Mouse (Mus musculus): Measurements from ENCODE around the gene Mfsd14a. TPM values are rescaled to one million over a fixed set of nuclear protein-coding genes. Genes with fewer than 3 reads are reported as not detected.
A peak's percentile ranks its signal among the peaks of the same experiment; 100 is the strongest.
"Not testable (repeated sequence)": the region's sequence is repeated elsewhere in the genome, so short reads cannot be mapped to it uniquely, and the experiment has no call there.

Mfsd14a gene
- total and polyA plus RNA-seq, 2 experiments, result 14.3 to 34.4 TPM

DNA sequence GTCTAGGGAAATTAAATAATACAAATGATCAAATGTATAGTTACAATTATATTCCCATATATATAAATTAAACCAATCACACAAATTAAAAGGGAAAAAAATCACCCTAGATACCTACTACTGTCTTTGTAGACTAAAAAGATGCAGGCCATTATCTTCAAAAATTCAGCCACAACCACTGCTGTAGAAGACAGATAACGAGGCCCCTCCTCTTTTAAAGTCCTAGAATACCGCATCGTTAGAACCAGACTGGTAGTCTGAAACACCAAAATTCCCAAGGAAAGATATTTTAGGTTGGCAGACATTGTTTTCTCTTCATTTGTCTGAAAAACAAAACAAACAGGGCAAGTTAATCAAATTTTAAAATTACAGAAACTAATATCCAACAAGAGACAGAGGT, 31.8 kb upstream of the Mfsd14a start:
- Histone ChIP-seq H3K4me1 (ENCODE audit: control insufficient read depth, insufficient read depth, low read length) (peaks cover 1% of the 10 kb centered on the region; the same call in 1 of the 2 replicates), H3K9ac (ENCODE audit: low read depth, low read length) (no peak overlapping the region), H3K4me3 (ENCODE audit: insufficient read depth, low read depth, low read length) (no peak overlapping the region), H3K27ac (replicated peaks; ENCODE audit: insufficient read depth, low read depth, low read length) (no peak overlapping the region), H3K79me2 (ENCODE audit: control insufficient read depth, insufficient read depth, low read length) (peaks cover 5% of the 10 kb centered on the region; the same call in 1 of the 2 replicates), H3K27me3 (ENCODE audit: control insufficient read depth, insufficient read depth, low read length) (no peaks in the 10 kb centered on the region), H3K36me3 (ENCODE audit: control insufficient read depth, insufficient read depth, low read length) (peaks cover 7% of the 10 kb centered on the region; the same call in 1 of the 2 replicates)
- 93% methylated on average over 3 of the region's 3 CpGs for WGBS
- no peak for DNase-seq (ENCODE audit: extremely low read depth, low read depth, low spot score)
- TF ChIP-seq CTCF (IDR thresholded peaks at IDR 0.05; ENCODE audit: low read depth, low read length) (no peak), POLR2A (IDR thresholded peaks at IDR 0.05; ENCODE audit: extremely low read depth, insufficient read depth, low read length) (no peak)

DNA sequence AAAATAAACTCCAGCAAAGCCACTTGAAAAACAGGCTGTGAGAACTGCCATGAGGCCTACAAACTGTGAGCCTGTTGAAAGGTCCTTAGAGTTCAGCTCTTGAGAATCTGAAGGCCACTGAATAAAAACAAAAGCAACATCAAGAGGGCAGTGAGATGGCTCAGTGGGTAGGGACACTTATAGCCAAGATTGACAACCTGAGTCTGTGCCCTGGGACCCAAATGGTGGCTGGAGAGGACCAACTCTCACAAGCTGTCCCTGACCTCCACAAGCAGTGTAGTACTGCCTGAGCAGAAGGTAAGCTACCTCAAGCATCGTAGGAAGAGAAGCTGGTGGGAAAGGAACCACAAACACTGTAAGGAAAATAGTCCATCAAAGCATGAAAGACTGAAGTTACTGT, 18.7 kb upstream of the Mfsd14a start, which contains the start of gene Gm43191:
TSS of gene Gm43191 (minus strand) at position 101 of the 400 bp plus-strand sequence.
- no peaks in the 10 kb centered on the region for H3K4me1 ChIP-seq (ENCODE audit: control insufficient read depth, insufficient read depth, low read length)
- no peaks in the 10 kb centered on the region for H3K27me3 ChIP-seq (ENCODE audit: control insufficient read depth, insufficient read depth, low read length)
- no peak for DNase-seq (ENCODE audit: extremely low read depth, low read depth, low spot score)
- WGBS, result 97% methylated on average over 1 of the region's 1 CpGs
- H3K36me3 ChIP-seq (ENCODE audit: control insufficient read depth, insufficient read depth, low read length), result peaks cover 29% of the 10 kb centered on the region
- H3K79me2 ChIP-seq (ENCODE audit: control insufficient read depth, insufficient read depth, low read length), result no peaks in the 10 kb centered on the region
- no peak within 1 kb of the TSS for H3K27ac ChIP-seq (replicated peaks; ENCODE audit: insufficient read depth, low read depth, low read length)
- TF ChIP-seq POLR2A (IDR thresholded peaks at IDR 0.05; ENCODE audit: extremely low read depth, insufficient read depth, low read length) (no peak), CTCF (IDR thresholded peaks at IDR 0.05; ENCODE audit: low read depth, low read length) (no peak)
- H3K9ac ChIP-seq (ENCODE audit: low read depth, low read length), result no peak within 1 kb of the TSS
- H3K4me3 ChIP-seq (ENCODE audit: insufficient read depth, low read depth, low read length), result no peak within 1 kb of the TSS

DNA sequence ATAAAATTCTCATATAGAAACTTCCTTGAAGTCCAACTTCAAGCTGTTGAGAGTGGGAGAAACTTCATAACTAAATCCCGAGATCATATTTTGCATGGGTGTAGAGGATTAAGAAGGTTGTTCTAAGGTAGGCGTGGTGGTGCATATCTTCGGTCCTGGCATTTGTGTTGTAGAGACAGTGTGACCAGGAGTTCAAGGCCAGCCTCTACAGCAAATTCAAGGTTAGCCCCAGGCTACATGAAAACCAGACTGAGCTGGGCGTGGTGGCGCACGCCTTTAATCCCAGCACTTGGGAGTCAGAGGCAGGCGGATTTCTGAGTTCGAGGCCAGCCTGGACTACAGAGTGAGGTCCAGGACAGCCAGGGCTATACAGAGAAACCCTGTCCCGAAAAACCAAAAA, 1.8 kb upstream of the Mfsd14a start:
- H3K27ac ChIP-seq (replicated peaks; ENCODE audit: insufficient read depth, low read depth, low read length); H3K9ac ChIP-seq (ENCODE audit: low read depth, low read length); H3K36me3 ChIP-seq (ENCODE audit: control insufficient read depth, insufficient read depth, low read length); H3K27me3 ChIP-seq (ENCODE audit: control insufficient read depth, insufficient read depth, low read length); DNase-seq (ENCODE audit: extremely low read depth, low read depth, low spot score); H3K4me3 ChIP-seq (ENCODE audit: insufficient read depth, low read depth, low read length): not testable (repeated sequence)
- 96% methylated on average over 9 of the region's 9 CpGs for WGBS
- Histone ChIP-seq H3K79me2 (ENCODE audit: control insufficient read depth, insufficient read depth, low read length) (peaks cover 15% of the 10 kb centered on the region; the same call in 1 of the 2 replicates), H3K4me1 (ENCODE audit: control insufficient read depth, insufficient read depth, low read length) (peaks cover 14% of the 10 kb centered on the region)

DNA sequence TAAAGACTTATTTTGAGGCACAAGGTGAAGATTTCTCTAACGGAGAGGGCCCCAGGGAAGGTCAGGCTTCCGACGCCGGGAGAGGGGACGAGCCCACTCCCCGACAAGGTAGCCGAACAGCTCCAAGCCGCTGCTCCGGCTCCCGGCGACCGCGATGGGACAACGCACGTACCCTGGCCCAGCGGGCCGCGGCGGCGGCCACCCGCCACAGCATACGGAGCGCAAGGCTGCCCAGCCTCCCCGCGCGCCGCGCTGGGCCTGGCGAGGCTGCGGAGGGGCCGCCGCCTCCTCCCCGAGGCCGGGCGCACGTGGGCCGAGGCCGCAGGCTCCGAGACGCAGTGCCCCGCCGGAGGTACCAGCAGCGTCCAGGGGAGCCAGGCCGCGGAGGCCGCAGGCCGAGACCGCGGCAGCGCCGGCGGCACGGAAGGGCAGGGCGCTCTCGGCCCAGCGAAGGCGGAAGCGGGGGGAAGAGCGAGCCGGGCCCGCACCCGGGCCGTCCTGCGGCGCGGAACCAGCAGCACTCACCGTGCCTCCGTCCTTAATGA, 535 bp downstream of the Mfsd14a start:
- Histone ChIP-seq H3K27ac (replicated peaks; ENCODE audit: insufficient read depth, low read depth, low read length) (peak overlapping the region; percentile 70), H3K36me3 (ENCODE audit: control insufficient read depth, insufficient read depth, low read length) (peaks cover under 1% of the 10 kb centered on the region; the same call in 1 of the 2 replicates), H3K4me1 (ENCODE audit: control insufficient read depth, insufficient read depth, low read length) (peaks cover 22% of the 10 kb centered on the region), H3K27me3 (ENCODE audit: control insufficient read depth, insufficient read depth, low read length) (no peaks in the 10 kb centered on the region), H3K9ac (ENCODE audit: low read depth, low read length) (peak overlapping the region; percentile 92), H3K4me3 (ENCODE audit: insufficient read depth, low read depth, low read length) (peak overlapping the region; percentile 74), H3K79me2 (ENCODE audit: control insufficient read depth, insufficient read depth, low read length) (peaks cover 25% of the 10 kb centered on the region; the same call in 1 of the 2 replicates)
- DNase-seq (ENCODE audit: extremely low read depth, low read depth, low spot score), result no peak
- TF ChIP-seq POLR2A (IDR thresholded peaks at IDR 0.05; ENCODE audit: extremely low read depth, insufficient read depth, low read length), result no peak
- TF ChIP-seq CTCF (IDR thresholded peaks at IDR 0.05; ENCODE audit: low read depth, low read length), result no peak
- WGBS, result under 1% methylated on average over 66 of the region's 68 CpGs

DNA sequence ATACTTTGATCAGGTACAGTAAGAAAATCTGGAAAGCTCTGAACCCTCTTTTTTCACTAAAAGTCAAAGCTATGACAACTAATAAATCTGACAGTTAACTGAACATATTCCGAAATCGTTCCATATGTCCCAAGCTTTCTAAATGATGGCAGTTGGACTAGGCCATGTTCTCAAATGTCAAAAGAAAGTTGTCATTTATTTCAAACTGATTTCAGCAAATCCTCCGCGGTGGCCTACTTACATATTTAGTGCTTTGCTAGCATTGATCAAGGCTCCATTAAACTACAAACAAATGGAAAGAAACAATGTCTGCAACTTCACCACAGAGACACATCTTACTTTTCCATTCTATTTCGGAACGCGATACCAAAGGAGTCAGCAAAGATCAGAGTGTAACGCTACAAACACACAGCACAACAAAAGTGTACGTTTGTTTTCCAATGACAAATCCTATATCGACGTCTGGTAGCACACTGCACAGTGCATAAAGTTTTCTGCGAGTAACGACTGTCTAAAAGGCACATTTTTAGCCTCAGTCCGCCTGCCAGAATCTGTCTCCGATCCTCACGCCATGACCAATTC, 1.1 kb downstream of the Mfsd14a start:
- H3K4me3 ChIP-seq (ENCODE audit: insufficient read depth, low read depth, low read length), result peak overlapping the region; percentile 74
- peaks cover 28% of the 10 kb centered on the region; the same call in 1 of the 2 replicates for H3K79me2 ChIP-seq (ENCODE audit: control insufficient read depth, insufficient read depth, low read length)
- H3K27me3 ChIP-seq (ENCODE audit: control insufficient read depth, insufficient read depth, low read length), result no peaks in the 10 kb centered on the region
- TF ChIP-seq POLR2A (IDR thresholded peaks at IDR 0.05; ENCODE audit: extremely low read depth, insufficient read depth, low read length) (no peak), CTCF (IDR thresholded peaks at IDR 0.05; ENCODE audit: low read depth, low read length) (no peak)
- 3% methylated on average over 16 of the region's 16 CpGs for WGBS
- peak overlapping the region; percentile 70 for H3K27ac ChIP-seq (replicated peaks; ENCODE audit: insufficient read depth, low read depth, low read length)
- DNase-seq (ENCODE audit: extremely low read depth, low read depth, low spot score), result peak; percentile 52
- H3K4me1 ChIP-seq (ENCODE audit: control insufficient read depth, insufficient read depth, low read length), result peaks cover 22% of the 10 kb centered on the region
- H3K9ac ChIP-seq (ENCODE audit: low read depth, low read length), result peak overlapping the region; percentile 92
- no peaks in the 10 kb centered on the region for H3K36me3 ChIP-seq (ENCODE audit: control insufficient read depth, insufficient read depth, low read length)

DNA sequence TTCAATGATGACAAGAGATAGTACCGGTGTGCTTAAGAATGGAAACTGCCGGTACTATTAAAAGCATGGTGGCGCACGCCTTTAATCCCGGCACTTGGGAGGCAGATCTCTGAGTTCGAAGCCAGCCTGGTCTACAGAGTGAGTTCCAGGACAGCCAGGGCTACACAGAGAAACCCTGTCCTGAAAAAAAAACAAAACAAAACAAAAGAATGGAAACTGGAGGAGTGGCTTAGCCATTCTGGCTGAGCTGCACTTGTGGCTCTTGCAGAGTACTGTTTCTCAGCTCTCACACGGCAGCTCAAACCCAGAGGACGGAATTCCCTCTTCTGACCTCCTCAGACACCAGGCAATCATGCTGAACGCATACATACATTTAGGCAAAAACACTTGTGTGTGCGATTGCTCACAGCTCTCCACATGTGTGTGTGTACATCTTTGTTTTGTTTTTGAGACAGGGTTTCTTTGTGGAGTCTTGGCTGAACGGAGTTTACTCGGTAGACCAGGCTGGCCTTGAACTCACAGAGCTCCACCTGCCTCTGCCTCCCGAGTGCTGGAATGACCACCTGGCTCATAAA, 2.5 kb downstream of the Mfsd14a start:
- TF ChIP-seq CTCF (IDR thresholded peaks at IDR 0.05; ENCODE audit: low read depth, low read length) (no peak), POLR2A (IDR thresholded peaks at IDR 0.05; ENCODE audit: extremely low read depth, insufficient read depth, low read length) (no peak)
- Histone ChIP-seq H3K27ac (replicated peaks; ENCODE audit: insufficient read depth, low read depth, low read length) (no peak overlapping the region), H3K36me3 (ENCODE audit: control insufficient read depth, insufficient read depth, low read length) (no peaks in the 10 kb centered on the region), H3K27me3 (ENCODE audit: control insufficient read depth, insufficient read depth, low read length) (no peaks in the 10 kb centered on the region), H3K4me3 (ENCODE audit: insufficient read depth, low read depth, low read length) (no peak overlapping the region), H3K9ac (ENCODE audit: low read depth, low read length) (no peak overlapping the region), H3K4me1 (ENCODE audit: control insufficient read depth, insufficient read depth, low read length) (peaks cover 22% of the 10 kb centered on the region), H3K79me2 (ENCODE audit: control insufficient read depth, insufficient read depth, low read length) (peaks cover 34% of the 10 kb centered on the region; the same call in 1 of the 2 replicates)
- WGBS, result 77% methylated on average over 13 of the region's 13 CpGs
- DNase-seq (ENCODE audit: extremely low read depth, low read depth, low spot score), result no peak
